Mouse (Mus musculus) neural tube, embryonic 15.5 days (tissue): ENCODE measurements around the gene Pex14. TPM values are rescaled to one million over a fixed set of nuclear protein-coding genes. Genes with fewer than 3 reads are reported as not detected.
"Not testable (repeated sequence)": the region's sequence is repeated elsewhere in the genome, so short reads cannot be mapped to it uniquely, and the experiment has no call there.

Experiments
- ATAC-seq: fragments of 200-750 bp; cut with Nextera tagmentation; 2 replicates; pipeline ENCODE4 v1.8.0; 2017; ENCODE audit warnings: mild to moderate bottlenecking, moderate TSS enrichment, moderate library complexity; ENCODE audit not compliant: low FRiP score
- H3K27ac ChIP-seq: fragments of 300-500 bp; sonication (generic); replicated peaks from 2 replicates; pipeline ENCODE4 v1.5.1; 2015; ENCODE audit warnings: mild to moderate bottlenecking, inconsistent platforms
- H3K27me3 ChIP-seq: fragments of 300-500 bp; sonication (generic); replicated peaks from 2 replicates; pipeline ENCODE4 v1.6.1; 2015; ENCODE audit warnings: inconsistent platforms
- H3K36me3 ChIP-seq: fragments of 300-500 bp; sonication (generic); 2 replicates; pipeline ENCODE4 v1.6.1; 2015; ENCODE audit warnings: inconsistent platforms
- H3K4me1 ChIP-seq: fragments of 300-500 bp; sonication (generic); 2 replicates; pipeline ENCODE4 v1.6.1; 2015; ENCODE audit warnings: inconsistent platforms
- H3K4me2 ChIP-seq: fragments of 300-500 bp; sonication (generic); 2 replicates; pipeline ENCODE4 v1.6.1; 2015; ENCODE audit warnings: inconsistent platforms, mild to moderate bottlenecking, moderate library complexity
- H3K4me3 ChIP-seq: fragments of 300-500 bp; sonication (generic); replicated peaks from 2 replicates; pipeline ENCODE4 v1.5.1; 2015; ENCODE audit warnings: mild to moderate bottlenecking, inconsistent platforms
- H3K9ac ChIP-seq: fragments of 300-500 bp; sonication (generic); replicated peaks from 2 replicates; pipeline ENCODE4 v1.6.1; 2015; ENCODE audit warnings: mild to moderate bottlenecking, inconsistent platforms
- H3K9me3 ChIP-seq: fragments of 300-500 bp; sonication (generic); replicated peaks from 2 replicates; pipeline ENCODE4 v1.6.1; 2016; ENCODE audit warnings: inconsistent platforms
- WGBS: fragments of 180-500 bp; shearing (Covaris S2); methylation state at CpG from one replicate; pipeline ENCODE4 v1.1.7; 2015; ENCODE audit warnings: mixed read lengths; 5-methylcytosine and 5-hydroxymethylcytosine counted together
- polyA plus RNA-seq: library from polyadenylated mRNA; unstranded; fragments of >200 nt; fragmentation: Nextera tagmentation; extraction: Ambion mirVana; gene quantifications from 2 replicates; pipeline ENCODE4 v1.2.1, GENCODE M21; 2015

Pex14 gene
- polyA plus RNA-seq, 1 experiment from 2014 or later: 60.0 TPM

- H3K27ac ChIP-seq: no peak overlapping the region
- no peak overlapping the region for H3K9ac ChIP-seq
- H3K4me1 ChIP-seq: peaks cover 8% of the 10 kb centered on the region
- no peaks in the 10 kb centered on the region for H3K9me3 ChIP-seq
- no peak for ATAC-seq
- H3K27me3 ChIP-seq: no peaks in the 10 kb centered on the region
- no peak overlapping the region for H3K4me3 ChIP-seq
- WGBS: 83% methylated on average over 21 of the region's 21 CpGs
- peaks cover 13% of the 10 kb centered on the region for H3K36me3 ChIP-seq
- no peak overlapping the region for H3K4me2 ChIP-seq
Measured at GRCm38 (mm10) chr4:149131789-149132565, 32.3 kb upstream of the Pex14 start.

- WGBS: 86% methylated on average over 23 of the region's 23 CpGs
- no peak overlapping the region for H3K4me3 ChIP-seq
Measured at GRCm38 (mm10) chr4:149131021-149131752, 31.5 kb upstream of the Pex14 start.

GRCm38 (mm10) chr4:149128467-149128866 lies 28.8 kb upstream of the Pex14 start:
- 88% methylated on average over 18 of the region's 18 CpGs for WGBS

More at GRCm38 (mm10) chr4:149131021-149131752, 31.5 kb upstream of the Pex14 start:
- Histone ChIP-seq H3K9me3 (no peaks in the 10 kb centered on the region), H3K27me3 (no peaks in the 10 kb centered on the region), H3K36me3 (peaks cover 13% of the 10 kb centered on the region), H3K27ac (no peak overlapping the region), H3K9ac (no peak overlapping the region), H3K4me2 (no peak overlapping the region), H3K4me1 (peaks cover under 1% of the 10 kb centered on the region)
- ATAC-seq: no peak

GRCm38 (mm10) chr4:149126663-149127062 lies 27.0 kb upstream of the Pex14 start, which contains the start of gene Cort:
Cort (minus strand) TSS chr4:149126763.
- Histone ChIP-seq H3K4me2 (no peak within 1 kb of the TSS), H3K9me3 (no peaks in the 10 kb centered on the region), H3K27me3 (no peaks in the 10 kb centered on the region), H3K36me3 (peaks cover 17% of the 10 kb centered on the region), H3K27ac (no peak within 1 kb of the TSS), H3K9ac (no peak within 1 kb of the TSS), H3K4me3 (no peak within 1 kb of the TSS), H3K4me1 (no peaks in the 10 kb centered on the region)
- 89% methylated on average over 11 of the region's 11 CpGs for WGBS
- no peak for ATAC-seq

More at GRCm38 (mm10) chr4:149128467-149128866, 28.8 kb upstream of the Pex14 start:
- H3K4me1 ChIP-seq: no peaks in the 10 kb centered on the region
- peaks cover 13% of the 10 kb centered on the region for H3K36me3 ChIP-seq
- H3K27ac ChIP-seq: no peak overlapping the region
- no peak overlapping the region for H3K4me2 ChIP-seq
- ATAC-seq: no peak
- no peaks in the 10 kb centered on the region for H3K27me3 ChIP-seq
- no peaks in the 10 kb centered on the region for H3K9me3 ChIP-seq
- H3K4me3 ChIP-seq: no peak overlapping the region
- H3K9ac ChIP-seq: no peak overlapping the region

- H3K4me2 ChIP-seq: no peak overlapping the region
- H3K27ac ChIP-seq: no peak overlapping the region
- ATAC-seq: no peak
- H3K27me3 ChIP-seq: no peaks in the 10 kb centered on the region
- no peaks in the 10 kb centered on the region for H3K9me3 ChIP-seq
- H3K4me3 ChIP-seq: no peak overlapping the region
- no peak overlapping the region for H3K9ac ChIP-seq
- WGBS: 72% methylated on average over 6 of the region's 6 CpGs
- H3K36me3 ChIP-seq: peaks cover 16% of the 10 kb centered on the region
- H3K4me1 ChIP-seq: no peaks in the 10 kb centered on the region
Measured at GRCm38 (mm10) chr4:149126115-149126509, 26.4 kb upstream of the Pex14 start.

- WGBS: 42% methylated on average over 11 of the region's 11 CpGs
- ATAC-seq: no peak
- Histone ChIP-seq H3K4me1 (no peaks in the 10 kb centered on the region), H3K27ac (no peak overlapping the region), H3K36me3 (peaks cover 17% of the 10 kb centered on the region), H3K4me3 (no peak overlapping the region), H3K9me3 (no peaks in the 10 kb centered on the region), H3K4me2 (no peak overlapping the region), H3K27me3 (no peaks in the 10 kb centered on the region), H3K9ac (no peak overlapping the region)
Measured at GRCm38 (mm10) chr4:149125341-149126114, 25.9 kb upstream of the Pex14 start.

- H3K27me3 ChIP-seq: no peaks in the 10 kb centered on the region
- no peak overlapping the region for H3K9ac ChIP-seq
- ATAC-seq: no peak
- 77% methylated on average over 5 of the region's 5 CpGs for whole genome bisulfite sequencing
- H3K4me3 ChIP-seq: no peak overlapping the region
- H3K4me2 ChIP-seq: no peak overlapping the region
- H3K4me1 ChIP-seq: no peaks in the 10 kb centered on the region
- peaks cover 27% of the 10 kb centered on the region for H3K36me3 ChIP-seq
- H3K9me3 ChIP-seq: no peaks in the 10 kb centered on the region
- H3K27ac ChIP-seq: no peak overlapping the region
Measured at GRCm38 (mm10) chr4:149123432-149123831, 23.8 kb upstream of the Pex14 start.

GRCm38 (mm10) chr4:149119978-149120562 lies 20.4 kb upstream of the Pex14 start:
- not testable (repeated sequence) for H3K9ac ChIP-seq, H3K4me1 ChIP-seq, ATAC-seq, H3K4me2 ChIP-seq, H3K27ac ChIP-seq, H3K4me3 ChIP-seq, H3K9me3 ChIP-seq, H3K27me3 ChIP-seq
- 90% methylated on average over 12 of the region's 12 CpGs for WGBS
- H3K36me3 ChIP-seq: peaks cover 32% of the 10 kb centered on the region

GRCm38 (mm10) chr4:149103875-149104561 lies 4.3 kb upstream of the Pex14 start, which contains the start of gene Dffa:
Dffa (plus strand) TSS chr4:149104146.
- H3K9me3 ChIP-seq: no peaks in the 10 kb centered on the region
- WGBS: under 1% methylated on average over 35 of the region's 35 CpGs
- peak within 1 kb of the TSS; percentile 10; the same call in 1 of the 2 replicates for H3K27ac ChIP-seq
- peak within 1 kb of the TSS; percentile 80 for H3K9ac ChIP-seq
- H3K27me3 ChIP-seq: no peaks in the 10 kb centered on the region
- peak within 1 kb of the TSS; percentile 74 for H3K4me3 ChIP-seq
- ATAC-seq: peak; percentile 88
- peaks cover 23% of the 10 kb centered on the region for H3K36me3 ChIP-seq
- H3K4me2 ChIP-seq: peak within 1 kb of the TSS; percentile 89
- H3K4me1 ChIP-seq: peaks cover 15% of the 10 kb centered on the region

GRCm38 (mm10) chr4:149101456-149101855 lies 1.8 kb upstream of the Pex14 start:
- 89% methylated on average over 3 of the region's 3 CpGs for WGBS
- no peak overlapping the region for H3K4me2 ChIP-seq
- no peak overlapping the region for H3K27ac ChIP-seq
- H3K9me3 ChIP-seq: no peaks in the 10 kb centered on the region
- no peak overlapping the region for H3K9ac ChIP-seq
- H3K4me1 ChIP-seq: peaks cover 32% of the 10 kb centered on the region
- ATAC-seq: no peak
- no peaks in the 10 kb centered on the region for H3K27me3 ChIP-seq
- H3K36me3 ChIP-seq: peaks cover 5% of the 10 kb centered on the region
- no peak overlapping the region for H3K4me3 ChIP-seq

GRCm38 (mm10) chr4:149100449-149100848 lies 773 bp upstream of the Pex14 start:
- not testable (repeated sequence) for H3K4me2 ChIP-seq, H3K27ac ChIP-seq, H3K9ac ChIP-seq, H3K36me3 ChIP-seq, H3K4me3 ChIP-seq, H3K27me3 ChIP-seq, ATAC-seq, H3K9me3 ChIP-seq
- H3K4me1 ChIP-seq: peaks cover 36% of the 10 kb centered on the region
- 89% methylated on average over 12 of the region's 12 CpGs for WGBS
